Mouse (Mus musculus) forelimb bud, embryonic 11.5 days (tissue): Measurements from ENCODE around the gene Coro1a.

ENCODE experiments used
- DNase-seq: peaks from one replicate; pipeline ENCODE4 v3.0.0-alpha.2; 2012; ENCODE audit warnings: low read depth, low spot score

The Coro1a gene

DNA sequence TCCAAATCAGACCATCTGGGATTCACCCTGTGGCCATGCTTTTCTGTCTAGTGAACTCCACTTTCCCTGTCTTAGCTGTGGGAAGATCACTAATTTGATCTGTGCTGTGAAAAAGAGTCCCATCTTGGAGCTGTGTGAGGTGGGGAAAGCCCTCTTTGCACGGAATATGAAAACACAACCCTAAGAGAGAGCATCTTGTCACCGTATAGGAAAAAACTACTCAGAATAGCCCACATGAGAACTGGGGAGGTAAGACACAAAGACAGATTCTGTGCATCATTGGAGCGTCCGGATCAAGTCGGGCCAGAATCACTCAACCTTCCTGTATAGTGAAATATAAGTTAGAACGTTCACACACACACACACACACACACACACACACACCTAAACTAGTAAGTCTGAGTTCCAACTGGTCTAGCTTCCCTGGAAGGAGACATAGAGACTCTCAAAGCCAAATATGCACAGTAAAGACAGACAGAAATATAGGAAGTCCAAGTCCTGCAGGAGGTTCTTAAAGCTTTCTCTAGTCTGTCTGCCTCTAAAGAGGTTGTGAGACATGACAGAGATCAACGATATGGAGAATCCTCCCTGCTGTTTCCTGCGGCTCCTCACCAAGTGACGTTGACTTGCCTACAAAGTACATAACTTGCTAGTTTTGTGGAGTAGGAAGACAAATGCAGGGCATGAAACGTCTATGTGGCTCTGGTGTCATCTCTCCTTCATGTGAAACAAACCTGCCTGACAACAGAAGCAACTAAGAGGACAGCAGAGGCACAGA, 777 bp upstream of the Coro1a start:
- no peak for DNase-seq

DNA sequence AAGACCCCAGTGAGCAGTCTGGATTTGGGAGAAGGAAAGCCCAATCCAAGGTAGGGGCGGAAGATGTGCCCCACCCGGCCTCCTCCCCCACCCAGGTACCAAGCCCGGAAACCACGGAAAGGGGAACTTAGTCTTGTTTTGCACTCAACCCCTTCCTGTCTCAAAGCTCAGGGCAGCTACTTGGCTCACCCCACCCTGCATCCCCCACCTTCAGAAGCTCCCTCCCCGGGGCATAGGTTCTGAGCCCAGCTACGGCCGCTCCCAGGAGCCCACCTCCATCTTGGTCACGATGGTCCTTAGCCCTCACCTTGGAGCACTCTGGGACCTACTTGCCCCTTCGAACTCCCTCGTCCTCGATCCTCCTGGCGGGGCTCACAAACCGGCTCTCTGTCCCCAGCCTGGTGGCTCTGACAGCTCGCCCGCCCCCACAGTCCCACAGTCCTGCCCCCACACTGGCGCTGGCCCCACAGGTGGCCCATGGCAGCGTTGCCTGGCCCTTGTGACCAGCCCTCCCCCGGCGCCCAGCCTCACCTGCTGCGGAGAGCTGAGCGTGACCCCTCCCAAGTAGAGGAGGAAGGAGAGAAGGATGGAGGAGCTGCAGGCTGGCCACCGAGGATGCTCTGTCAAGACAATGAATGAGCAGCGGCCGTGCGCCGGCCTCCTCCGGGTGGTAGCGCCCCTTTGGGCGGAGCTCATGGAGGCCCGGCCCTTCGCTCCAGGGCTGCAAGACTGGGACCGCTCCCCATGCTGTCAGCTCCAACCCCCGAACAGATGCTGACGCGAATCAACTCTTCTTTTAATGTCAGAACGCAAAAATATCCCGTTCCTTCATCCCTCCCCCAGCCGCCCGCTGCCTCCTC, 3.2 kb downstream of the Coro1a start:
- peak; percentile 55 for DNase-seq

DNA sequence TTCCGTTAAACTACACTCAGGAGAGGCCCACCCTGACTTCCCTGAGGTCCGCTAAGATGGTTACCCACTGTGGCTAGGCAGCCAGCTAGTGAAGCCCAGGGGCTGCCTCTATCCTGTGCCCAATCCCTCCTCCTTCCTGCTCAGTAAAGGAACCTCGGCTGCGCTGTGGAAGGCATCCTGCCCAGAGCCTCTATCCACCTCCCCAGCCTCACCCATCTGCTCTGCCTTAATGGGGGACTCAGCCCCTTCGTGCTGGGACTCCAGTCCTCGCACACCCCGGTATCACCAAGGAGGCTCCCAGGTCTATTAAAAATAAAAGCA, 3.9 kb downstream of the Coro1a start:
- DNase-seq, result no peak

DNA sequence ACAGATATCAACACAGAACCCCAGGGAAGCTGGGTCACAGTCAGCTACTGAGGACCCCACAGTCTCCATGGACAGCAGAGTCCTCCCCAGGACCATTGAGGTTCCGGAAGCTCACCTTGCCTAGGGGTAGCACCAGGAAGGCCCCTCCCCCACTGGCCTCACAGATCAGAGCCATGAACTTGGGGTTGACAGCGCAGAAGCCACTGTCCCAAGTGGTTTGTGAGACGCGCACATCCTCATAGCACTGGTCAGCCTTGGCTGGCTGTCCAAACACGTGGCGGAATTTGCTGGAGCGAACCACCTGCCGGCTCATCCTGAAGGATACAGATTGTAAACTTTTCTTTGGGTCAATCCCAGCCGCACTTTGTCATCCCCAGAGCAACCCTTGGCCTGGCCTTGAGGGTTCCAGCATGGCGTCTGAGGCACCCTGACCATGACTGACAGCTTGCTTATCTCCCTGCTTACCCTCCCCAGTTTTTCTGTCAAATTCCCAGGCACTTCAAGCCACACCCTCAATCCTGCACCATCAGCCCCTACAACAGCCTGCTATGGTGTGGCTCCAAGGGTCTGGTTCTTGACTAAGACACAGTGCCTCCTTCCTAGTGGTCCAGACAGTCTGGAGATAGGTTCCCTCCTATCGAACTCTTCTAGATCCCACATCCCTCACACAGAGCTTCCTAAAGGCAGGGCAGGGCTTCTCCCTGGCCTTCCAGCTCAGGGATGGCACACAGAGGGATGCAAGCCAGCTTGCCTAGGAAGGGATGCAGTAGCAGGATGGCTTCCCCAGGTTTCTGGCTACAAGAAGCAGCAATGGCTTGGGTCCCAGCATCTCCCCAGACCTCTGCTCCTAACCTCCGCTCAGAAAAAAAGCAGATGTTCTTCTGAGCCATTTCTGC, 4.5 kb downstream of the Coro1a start:
- no peak for DNase-seq

DNA sequence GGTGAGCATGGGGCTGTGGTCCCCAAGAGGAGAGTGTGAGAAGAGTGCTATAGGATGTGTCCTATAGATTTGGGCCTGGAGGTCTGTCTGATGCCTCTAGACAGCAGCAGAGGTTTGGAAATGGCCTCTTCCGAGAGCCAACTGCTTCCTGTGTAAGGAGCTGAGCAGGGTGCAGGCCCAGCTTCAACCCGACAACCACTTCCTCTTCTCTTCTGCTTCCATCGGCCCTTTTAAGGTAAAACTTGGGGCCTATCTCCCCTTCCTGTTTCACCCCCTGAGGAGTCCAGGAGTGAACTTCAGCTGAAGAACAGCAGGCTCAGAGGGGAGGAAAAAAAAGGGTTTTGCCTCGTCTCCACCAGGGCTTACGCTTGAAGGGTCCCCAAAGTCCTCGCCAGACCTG, 5.2 kb downstream of the Coro1a start:
- DNase-seq, result no peak

DNA sequence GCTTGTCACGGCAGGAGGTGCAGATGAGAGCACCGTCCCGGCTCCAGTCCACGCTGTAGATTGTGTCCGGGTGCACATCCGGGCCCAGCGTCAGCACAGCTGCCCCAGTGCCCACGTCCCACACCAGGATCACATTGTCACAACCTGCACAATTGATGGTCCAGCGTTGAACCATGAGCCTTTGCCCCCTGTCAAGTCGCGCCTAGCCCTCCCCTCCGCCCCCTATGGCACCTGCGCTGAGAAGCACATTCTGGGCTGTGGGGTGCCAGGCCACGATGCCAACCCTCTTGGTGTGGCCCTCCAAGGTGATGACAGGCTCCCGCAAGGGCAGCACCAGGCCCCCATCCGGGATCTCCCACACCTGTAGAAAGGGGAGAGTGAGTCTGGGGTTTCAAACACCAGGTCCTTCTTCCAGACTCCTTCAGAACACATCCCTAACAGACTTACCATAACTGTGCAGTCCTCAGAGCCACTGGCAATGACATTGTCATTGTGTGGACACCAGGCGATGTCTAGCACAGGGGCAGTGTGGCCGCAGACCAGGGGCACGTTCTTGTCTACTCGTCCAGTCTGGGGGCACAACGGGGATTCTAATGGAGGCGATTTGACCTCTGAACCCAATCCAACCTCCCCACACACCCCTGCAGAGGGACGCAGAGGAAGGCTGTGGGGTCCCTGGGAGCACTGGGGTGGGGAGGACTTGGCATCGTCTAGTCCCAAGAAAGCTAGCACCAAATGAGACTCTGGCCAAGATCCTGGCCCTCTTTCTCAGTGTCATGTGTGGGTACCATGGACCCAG, 5.8 kb downstream of the Coro1a start:
- DNase-seq, result no peak

DNA sequence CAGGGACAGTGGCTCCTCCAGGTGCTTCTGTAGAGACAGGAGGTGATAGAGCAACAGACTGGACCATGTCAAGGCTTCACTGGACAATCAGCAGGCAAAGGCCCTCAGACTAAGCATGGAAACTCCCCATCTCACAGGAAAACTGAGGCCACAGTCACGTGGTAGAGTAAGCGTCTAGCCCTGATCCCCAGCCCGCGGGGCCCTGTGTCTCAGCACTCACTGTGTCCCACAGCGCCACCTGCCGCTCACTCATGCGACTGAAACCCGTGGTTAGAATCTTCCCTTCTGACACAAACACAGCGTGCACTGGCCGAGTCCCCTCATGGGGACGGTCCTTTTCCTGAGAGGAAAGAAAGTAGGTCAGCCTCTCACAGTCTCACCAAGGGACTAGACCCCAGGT, 6.5 kb downstream of the Coro1a start:
- peak; percentile 76 for DNase-seq

DNA sequence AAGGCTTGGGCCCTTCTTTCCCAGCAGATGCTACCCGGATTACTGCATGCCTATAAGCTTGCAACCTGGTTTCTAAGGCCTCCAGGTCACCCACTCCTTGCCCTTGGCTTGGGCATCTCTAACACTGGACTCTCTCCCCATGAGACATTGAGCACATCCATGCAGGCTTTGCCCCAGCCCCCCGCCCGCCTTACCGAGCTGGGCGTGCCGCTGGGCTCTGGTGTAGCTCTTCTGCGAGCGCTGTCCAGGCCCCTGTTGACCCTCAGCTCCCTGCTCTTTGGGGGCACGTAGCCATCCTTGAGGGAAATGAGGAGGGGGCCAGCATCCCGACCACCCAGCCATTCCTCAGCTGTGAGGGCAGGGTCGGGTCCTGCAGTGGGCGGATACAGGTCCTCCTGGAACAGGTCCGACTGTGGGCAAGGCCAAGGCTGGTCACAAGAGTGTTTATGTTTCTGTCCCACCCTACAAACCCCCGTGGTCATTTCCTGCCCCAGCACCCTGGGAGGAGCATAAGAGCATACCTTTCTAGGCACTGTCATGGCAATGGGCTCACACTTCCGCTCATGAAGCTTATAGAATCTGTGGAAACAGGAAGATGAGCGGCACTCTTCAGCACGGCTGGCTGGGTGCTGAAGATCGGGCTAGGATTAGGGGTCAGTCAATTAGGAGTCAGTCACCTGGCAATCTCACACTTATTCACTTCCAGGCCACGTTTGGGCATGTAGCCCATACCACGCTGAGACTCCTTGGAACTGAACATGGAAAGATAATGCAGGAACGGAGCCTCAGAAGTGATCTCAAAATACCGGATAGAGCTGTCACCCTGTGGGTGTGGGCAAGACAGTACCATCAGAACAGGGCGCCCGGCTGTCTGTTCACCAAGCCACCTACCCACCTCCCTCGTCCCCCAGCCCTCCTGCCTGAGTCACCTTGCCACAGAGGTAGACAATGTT, 7.2 kb downstream of the Coro1a start:
- DNase-seq, result no peak

DNA sequence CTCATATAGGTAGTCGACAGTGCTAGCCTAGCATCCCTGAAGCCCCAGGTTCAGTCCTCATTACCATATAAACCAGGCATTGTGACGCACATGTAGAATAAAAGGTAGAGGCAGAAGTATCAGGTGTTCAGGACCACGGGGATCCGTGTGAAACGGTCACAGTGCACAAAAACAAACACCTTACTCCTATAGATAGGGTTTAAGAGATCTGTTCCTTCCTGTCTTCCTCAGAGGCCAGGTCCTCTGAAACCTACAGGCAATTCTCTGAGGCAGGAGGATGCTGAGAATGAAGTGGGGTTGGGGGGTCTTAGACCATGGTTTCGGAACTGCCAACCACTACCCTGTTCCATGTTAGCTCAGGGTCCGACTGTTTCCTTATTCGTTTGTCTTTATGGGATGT, 9.7 kb downstream of the Coro1a start:
- no peak for DNase-seq

DNA sequence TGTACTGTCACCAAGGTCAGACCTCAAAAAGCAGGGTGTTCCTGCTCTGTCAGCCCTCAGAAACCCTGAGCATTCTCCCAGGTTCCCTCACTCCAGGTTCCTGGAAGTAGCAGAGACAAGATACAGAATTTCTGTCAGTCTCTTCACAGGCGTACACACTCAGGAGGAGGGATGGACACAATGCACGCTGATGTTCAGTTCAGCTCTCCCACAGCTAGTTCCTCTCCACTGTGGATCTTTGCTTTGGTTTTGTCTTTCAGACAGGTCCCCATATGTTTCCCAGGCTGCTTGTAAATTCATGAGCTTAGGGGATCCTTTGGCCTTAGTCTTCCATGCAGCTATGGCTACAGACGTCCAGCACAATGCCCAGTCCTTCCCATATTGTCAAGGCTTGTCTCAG, 10.7 kb downstream of the Coro1a start:
- DNase-seq, result no peak

DNA sequence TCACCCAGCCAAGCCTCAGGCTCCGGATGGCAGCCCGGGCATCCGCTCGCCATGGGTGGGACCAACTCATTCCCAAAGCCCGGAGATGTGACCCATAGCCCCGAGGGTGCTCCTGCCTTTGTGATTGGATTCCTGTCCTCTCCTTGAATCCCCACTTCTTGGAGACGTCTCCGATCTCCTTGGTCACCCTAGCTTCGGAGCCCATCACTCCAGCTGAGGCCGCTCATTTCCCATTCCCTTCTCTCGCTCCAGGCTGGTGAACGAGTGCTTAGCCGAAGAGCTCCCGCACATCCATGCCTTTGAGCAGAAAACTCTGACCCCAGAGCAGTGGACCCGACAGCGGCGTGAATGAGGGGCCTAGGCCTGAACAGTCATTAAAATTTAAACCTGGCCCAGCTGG, 11.3 kb downstream of the Coro1a start:
- DNase-seq, result no peak

DNA sequence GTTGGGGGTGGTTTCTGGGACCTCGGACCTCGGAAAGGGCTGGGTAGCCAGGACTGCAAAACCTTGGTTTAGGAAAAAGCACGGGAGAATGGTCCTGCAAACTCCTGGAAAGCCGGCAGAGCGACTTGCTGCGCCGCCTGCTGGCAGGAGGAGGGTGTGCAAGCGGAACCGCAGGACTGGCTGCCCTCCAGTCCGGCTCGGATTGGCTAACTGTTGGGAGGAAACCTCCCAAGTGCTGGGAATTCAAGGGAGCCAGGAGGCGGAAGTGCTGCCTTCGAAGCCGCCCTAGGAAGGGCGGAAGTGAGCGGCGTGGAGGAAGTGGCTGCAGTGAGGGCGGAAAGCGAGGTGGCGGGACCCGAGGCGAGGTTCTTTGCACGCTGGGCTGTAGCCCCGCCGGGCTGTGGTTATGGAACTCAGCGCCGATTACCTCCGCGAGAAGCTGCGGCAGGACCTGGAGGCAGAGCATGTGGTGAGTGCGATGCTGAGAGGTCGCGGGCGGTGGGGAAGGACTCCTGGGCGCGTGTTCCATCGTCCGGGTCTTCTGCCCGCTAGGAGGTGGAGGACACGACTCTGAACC, 11.9 kb downstream of the Coro1a start, which contains the start of gene Slx1b:
Gene Slx1b (minus strand): TSS at position 154 of the 577 bp plus-strand sequence.
- peak; percentile 99 for DNase-seq

DNA sequence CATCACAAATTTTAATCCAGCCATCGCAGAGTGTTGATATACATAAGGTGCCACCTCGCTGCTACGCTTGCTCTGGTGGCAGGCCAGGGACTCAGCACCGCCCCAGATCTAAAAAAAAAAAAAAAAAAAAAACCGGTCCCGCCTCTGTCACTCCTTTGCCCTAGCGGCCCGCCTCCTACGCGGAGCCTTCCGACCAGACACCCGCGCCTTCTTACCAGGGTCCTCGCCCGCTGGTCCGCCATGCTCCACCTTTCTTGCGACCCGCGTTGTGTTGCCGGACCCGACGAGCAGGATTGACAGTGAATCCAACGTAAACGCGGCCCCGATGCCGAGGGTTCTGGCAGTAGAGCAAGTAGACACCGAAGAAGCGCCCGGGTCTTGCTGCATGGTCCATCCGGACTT, 12.4 kb downstream of the Coro1a start, which contains the start of gene Bola2:
Gene Bola2 (plus strand): TSS at position 192 of the 402 bp plus-strand sequence.
- DNase-seq, result peak; percentile 49

DNA sequence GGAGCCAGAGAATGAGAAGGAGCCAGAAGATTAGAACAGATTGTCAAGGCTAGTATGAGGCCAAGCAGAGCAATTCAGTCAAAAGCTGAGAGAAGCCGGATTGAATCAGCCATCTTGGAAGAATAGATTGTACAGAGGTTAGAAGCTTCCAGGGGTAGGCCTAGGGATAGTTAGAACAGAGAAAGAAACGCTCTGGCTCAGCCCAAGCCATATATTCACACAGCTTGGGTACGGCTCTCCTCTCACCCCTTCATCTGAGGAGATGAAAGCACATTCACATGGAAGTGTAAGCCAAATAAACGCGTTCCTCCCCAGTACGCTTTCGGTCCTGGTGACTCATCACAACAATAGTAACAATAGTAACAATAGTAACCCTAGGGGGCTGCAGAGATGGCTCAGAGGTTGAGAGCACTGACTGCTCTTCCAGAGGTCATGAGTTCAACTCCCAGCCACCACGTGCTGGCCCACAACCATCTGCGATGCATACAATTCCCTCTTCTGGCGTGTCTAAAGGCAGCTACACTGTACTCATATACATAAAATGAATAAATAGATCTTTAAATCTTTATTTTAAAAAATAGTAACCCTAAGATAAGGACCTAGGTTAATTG, 13.0 kb downstream of the Coro1a start:
- DNase-seq, result no peak

DNA sequence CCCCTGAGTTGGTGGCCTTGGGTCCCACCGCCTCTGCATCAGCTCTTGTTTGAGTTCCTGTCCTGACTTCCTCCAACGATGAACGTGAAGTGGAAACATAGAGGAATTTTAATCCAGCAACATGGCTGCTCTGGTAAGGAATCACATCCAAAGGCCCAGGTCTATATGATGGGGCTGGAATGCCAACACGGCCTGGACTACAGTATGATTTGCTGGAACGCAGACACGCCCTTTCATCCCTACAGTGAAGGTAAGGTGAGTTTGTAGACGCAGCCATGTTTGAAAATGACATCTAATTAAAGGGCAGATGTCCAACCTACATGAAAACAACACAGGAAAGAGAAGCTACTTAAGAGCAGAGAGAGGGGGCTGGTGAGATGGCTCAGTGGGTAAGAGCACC, 13.8 kb downstream of the Coro1a start:
- DNase-seq, result no peak

DNA sequence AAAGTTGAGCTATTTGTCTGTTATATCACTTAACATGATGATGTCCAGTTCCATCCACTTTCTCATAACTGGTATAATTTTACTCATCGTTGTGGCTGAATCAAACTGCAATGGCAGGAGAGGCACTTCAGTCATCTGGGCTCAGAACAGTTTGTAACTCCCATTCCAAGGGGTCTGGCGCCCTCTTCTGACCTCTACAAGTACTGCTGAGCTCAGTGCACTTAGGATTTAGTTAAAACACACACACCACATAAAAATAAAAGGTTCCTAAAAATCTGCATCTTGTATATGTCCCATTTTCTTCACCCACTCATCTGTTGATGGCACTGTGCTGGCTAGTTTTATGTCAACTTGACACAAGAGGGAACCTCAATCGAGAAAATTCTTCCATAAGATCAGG, 14.3 kb downstream of the Coro1a start:
- DNase-seq, result peak; percentile 83

DNA sequence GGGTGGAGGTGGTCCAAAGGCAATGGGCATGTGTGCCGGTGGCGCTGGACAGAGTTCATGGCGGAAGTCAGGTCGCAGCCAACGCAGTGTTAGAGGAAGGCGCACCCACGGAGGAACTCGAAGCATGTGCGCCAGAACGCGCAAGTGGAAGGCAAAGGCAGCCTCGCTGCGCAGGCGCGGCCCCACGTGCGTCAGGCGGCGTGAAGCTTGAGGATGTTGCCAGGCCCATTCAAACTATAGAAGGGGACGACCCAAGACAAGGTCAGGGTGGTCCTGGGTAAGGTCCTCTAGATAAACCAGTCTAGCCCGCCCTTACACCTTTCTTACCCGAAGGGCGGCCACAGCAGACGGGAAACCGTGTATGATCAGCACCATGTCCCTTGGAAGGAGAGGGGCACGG, 15.2 kb downstream of the Coro1a start:
- DNase-seq, result no peak

DNA sequence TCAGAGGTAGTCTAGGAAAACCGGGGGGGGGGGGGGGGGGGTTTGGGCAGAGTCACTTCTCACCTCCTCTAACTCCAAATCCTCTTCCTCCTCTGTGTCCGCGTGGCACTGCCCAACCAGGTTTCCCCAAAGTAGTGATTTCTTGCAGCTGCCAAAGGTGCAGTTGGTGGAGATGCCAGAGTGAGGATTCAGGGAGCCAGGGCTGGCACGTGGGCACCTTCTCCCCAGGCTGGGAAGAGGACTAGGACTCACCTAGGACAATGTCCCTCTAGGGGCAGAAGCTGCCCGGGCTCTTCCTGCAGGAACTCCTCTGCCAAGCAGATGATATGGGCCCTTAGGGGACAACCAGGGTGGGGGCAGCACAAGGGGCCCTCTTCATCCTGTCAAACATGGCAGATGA, 15.9 kb downstream of the Coro1a start:
- DNase-seq, result no peak

DNA sequence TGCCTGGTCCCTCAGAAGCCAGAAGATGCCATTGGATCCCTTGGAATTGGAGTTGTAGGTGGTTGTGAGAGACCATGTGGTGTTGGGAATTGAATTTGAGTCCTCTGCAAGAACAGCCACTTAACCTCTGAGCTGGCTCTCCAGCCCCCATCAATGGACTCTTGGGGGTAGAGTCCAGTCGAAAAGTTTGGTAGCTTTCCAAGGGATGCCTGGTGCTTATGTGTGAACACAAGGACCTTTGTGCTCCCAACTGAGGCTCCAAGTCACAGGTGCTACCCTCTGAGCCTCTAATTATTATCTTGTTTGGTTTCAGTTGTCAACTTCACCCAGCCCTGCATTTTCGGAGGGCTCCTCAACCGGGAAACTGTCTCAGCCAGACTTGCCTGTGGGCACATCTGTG, 16.9 kb downstream of the Coro1a start:
- DNase-seq, result no peak
